Mouse (Mus musculus) C2C12 (cell line): ENCODE data around the gene Bahcc1. TPM values are rescaled to one million over a fixed set of nuclear protein-coding genes. Genes with fewer than 3 reads are reported as not detected.

ENCODE experiments used
- H3K27me3 ChIP-seq: one replicate; pipeline ENCODE4 v1.6.1; 2011; ENCODE audit not compliant: control insufficient read depth, insufficient read depth, insufficient read length
- H3K36me3 ChIP-seq: one replicate; pipeline ENCODE4 v1.6.1; 2011; ENCODE audit not compliant: control insufficient read depth, insufficient read depth
- H3K4me3 ChIP-seq: one replicate; pipeline ENCODE4 v1.5.1; 2011; ENCODE audit warnings: mild to moderate bottlenecking, control low read depth; ENCODE audit not compliant: poor library complexity, insufficient read depth, severe bottlenecking
- H3K79me2 ChIP-seq: one replicate; pipeline ENCODE4 v1.6.1; 2011; ENCODE audit not compliant: control insufficient read depth, insufficient read depth
- H3K79me3 ChIP-seq: one replicate; pipeline ENCODE4 v1.6.1; 2011; ENCODE audit warnings: low read depth, control low read depth
- H3ac ChIP-seq: one replicate; pipeline ENCODE3; 2011; ENCODE audit warnings: low read depth; ENCODE audit not compliant: control insufficient read depth, insufficient read length
- CEBPB ChIP-seq: IDR thresholded peaks from one replicate; pipeline ENCODE4 v1.6.1; 2011; ENCODE audit warnings: low read depth, mild to moderate bottlenecking, control low read depth, moderate library complexity
- CTCF ChIP-seq: IDR thresholded peaks from one replicate; pipeline ENCODE4 v1.5.1; 2011; ENCODE audit not compliant: control insufficient read depth, insufficient read depth, insufficient read length
- FOSL1 ChIP-seq: IDR thresholded peaks from one replicate; pipeline ENCODE4 v1.8.0; 2011; ENCODE audit warnings: mild to moderate bottlenecking, low read length; ENCODE audit not compliant: poor library complexity, insufficient read depth, severe bottlenecking
- MAX ChIP-seq: IDR thresholded peaks from one replicate; pipeline ENCODE4 v1.6.1; 2011; ENCODE audit warnings: mild to moderate bottlenecking, control low read depth
- MYOD1 ChIP-seq: IDR thresholded peaks from one replicate; pipeline ENCODE4 v1.6.1; 2011; ENCODE audit warnings: low read depth; ENCODE audit not compliant: control insufficient read depth, insufficient read length
- MYOG ChIP-seq: IDR thresholded peaks from one replicate; pipeline ENCODE4 v1.6.1; 2011; ENCODE audit not compliant: control insufficient read depth, insufficient read length; ENCODE audit errors: extremely low read depth
- USF1 ChIP-seq: IDR thresholded peaks from one replicate; pipeline ENCODE4 v1.6.1; 2011; ENCODE audit warnings: low read depth, mild to moderate bottlenecking, control low read depth, moderate library complexity
- microRNA-seq: library from miRNA; unstranded; fragments of <30 nt; microRNA quantifications from one replicate; pipeline ENCODE4, GENCODE M21; 2019; ENCODE audit warnings: borderline microRNAs expressed
- polyA plus RNA-seq: library from polyadenylated mRNA; unstranded; fragments of >200 nt; fragmentation: generic; extraction: Trizol; gene quantifications from one replicate; pipeline ENCODE4 v1.2.1, GENCODE M21; 2012; ENCODE audit warnings: missing spikeins

Gene Bahcc1
- polyA plus RNA-seq, 1 experiment, result 10.8 TPM

GRCm38 (mm10) chr11:120335431-120336021 is 102.8 kb downstream of the Bahcc1 start:
- Histone ChIP-seq H3K4me3 (no peak overlapping the region), H3K36me3 (no peaks in the 10 kb centered on the region), H3K27me3 (no peaks in the 10 kb centered on the region), H3K79me3 (no peaks in the 10 kb centered on the region), H3ac (no peak overlapping the region), H3K79me2 (no peaks in the 10 kb centered on the region)
- TF ChIP-seq MYOD1 (no peak), FOSL1 (no peak), MAX (no peak), USF1 (no peak), CEBPB (no peak), CTCF (no peak), MYOG (no peak)

DNA sequence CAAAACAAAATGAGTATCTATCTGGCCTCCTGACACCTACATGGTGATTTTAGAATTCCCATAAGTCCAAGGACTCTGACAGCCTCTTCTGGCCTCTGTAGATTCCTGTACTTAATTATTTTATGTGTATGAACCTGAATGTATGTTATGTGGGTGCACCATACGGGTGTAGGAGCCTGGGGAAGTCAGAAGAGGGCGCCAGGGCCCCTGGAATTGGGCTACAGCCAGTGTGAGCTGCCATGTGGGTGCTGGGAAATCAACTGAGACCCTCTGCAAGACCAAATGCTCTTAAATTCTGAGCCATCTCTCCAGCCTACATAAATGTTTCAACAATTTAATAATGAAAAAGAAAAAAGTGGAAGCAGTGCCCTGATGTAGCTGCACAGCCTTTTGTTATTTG is 104.7 kb downstream of the Bahcc1 start:
- Histone ChIP-seq H3K36me3 (no peaks in the 10 kb centered on the region), H3K4me3 (no peak overlapping the region), H3K79me2 (no peaks in the 10 kb centered on the region), H3ac (no peak overlapping the region), H3K27me3 (no peaks in the 10 kb centered on the region), H3K79me3 (no peaks in the 10 kb centered on the region)
- no peak for TF ChIP-seq MAX
- TF ChIP-seq MYOG, result no peak
- no peak for TF ChIP-seq FOSL1

DNA sequence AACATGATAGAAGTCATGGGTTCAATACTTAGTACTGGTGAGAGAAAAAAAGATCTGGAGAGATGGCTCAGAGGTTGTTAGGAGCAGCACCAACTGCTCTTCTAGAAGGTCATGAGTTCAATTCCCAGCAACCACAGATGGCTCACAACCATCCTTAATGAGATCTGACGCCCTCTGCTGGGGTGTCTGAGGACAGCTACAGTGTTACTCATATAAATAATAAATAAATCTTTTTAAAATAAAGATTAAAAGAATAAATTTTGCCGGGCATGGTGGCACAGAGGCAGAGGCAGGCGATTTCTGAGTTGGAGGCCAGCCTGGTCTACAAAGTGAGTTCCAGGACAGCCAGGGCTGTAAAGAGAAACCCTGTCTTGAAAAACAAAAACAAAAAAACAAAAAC is 106.0 kb downstream of the Bahcc1 start:
- Histone ChIP-seq H3K36me3 (no peaks in the 10 kb centered on the region), H3ac (no peak overlapping the region), H3K27me3 (no peaks in the 10 kb centered on the region), H3K4me3 (no peak overlapping the region), H3K79me2 (no peaks in the 10 kb centered on the region), H3K79me3 (no peaks in the 10 kb centered on the region)
- TF ChIP-seq FOSL1 (no peak), CTCF (no peak), CEBPB (no peak), MYOG (no peak), USF1 (no peak), MAX (no peak), MYOD1 (no peak)

DNA sequence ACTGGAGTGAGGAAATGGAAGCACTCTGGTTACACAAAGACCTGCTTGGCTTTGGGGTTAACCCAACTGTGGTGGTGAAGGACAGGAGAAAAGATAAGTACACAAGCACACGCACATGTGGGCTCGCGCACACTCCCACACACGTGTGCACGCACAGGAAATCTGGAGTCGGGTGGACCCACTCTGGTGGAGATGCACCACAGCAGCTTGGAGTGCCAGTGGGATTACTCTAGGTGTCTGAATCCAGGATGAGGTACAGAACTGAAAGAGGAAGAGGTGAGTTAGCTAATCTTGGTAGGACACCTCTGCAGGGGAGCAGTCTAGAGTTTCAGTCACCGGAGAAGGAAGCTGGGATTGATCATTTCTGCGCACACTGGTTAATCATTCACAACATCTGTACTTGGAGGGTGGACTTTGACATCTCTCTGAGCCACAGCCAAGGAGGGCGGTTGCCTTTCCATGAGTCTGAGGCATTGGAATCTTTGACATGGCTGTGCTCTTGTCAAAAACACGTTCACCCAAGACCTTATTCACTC is 107.3 kb downstream of the Bahcc1 start:
- H3K79me3 ChIP-seq, result peaks cover 2% of the 10 kb centered on the region
- H3K36me3 ChIP-seq, result peaks cover 2% of the 10 kb centered on the region
- H3K79me2 ChIP-seq, result peaks cover 2% of the 10 kb centered on the region
- no peaks in the 10 kb centered on the region for H3K27me3 ChIP-seq
- no peak for TF ChIP-seq FOSL1
- TF ChIP-seq MYOG, result no peak
- no peak for TF ChIP-seq CTCF
- TF ChIP-seq USF1, result no peak
- TF ChIP-seq MAX, result no peak
- no peak for TF ChIP-seq MYOD1
- no peak for TF ChIP-seq CEBPB
- no peak overlapping the region for H3ac ChIP-seq
- H3K4me3 ChIP-seq, result no peak overlapping the region

DNA sequence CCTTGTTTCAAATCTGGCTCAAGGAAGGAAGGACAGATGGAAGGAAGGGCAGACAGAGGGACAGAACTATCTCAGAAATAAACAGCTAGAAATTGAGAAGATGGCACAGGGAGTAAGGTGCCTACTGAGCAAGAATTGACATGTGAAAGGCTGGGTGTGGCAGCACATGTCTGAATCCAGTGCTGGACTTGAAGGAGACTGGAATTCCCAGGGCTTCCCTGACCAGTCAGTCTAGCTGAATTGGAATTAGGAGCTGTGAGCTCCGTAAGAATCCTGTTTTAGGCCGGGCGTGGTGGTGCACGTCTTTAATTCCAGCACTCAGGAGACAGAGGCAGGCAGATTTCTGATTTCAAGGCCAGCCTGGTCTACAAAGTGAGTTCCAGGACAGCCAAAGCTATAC is 108.9 kb downstream of the Bahcc1 start:
- Histone ChIP-seq H3K79me2 (peaks cover 14% of the 10 kb centered on the region), H3K27me3 (no peaks in the 10 kb centered on the region), H3ac (no peak overlapping the region), H3K36me3 (peaks cover 12% of the 10 kb centered on the region), H3K4me3 (no peak overlapping the region), H3K79me3 (peaks cover 11% of the 10 kb centered on the region)
- TF ChIP-seq FOSL1 (no peak), MAX (no peak), CEBPB (no peak), CTCF (no peak), USF1 (no peak), MYOG (no peak), MYOD1 (no peak)

Small RNA genes within 50 kb of the gene (microRNA-seq; reads per million reads assigned to microRNA genes)
- not detected for gene Gm47297

Other genes with a start within 250 kb of the Bahcc1 start
- gene Aatk, start 185.8 kb upstream of the Bahcc1 start, polyA plus RNA-seq, result not detected
- 11.6 TPM for gene Cep131, start 146.1 kb upstream of the Bahcc1 start, polyA plus RNA-seq
- gene Tepsin, start 134.2 kb upstream of the Bahcc1 start, polyA plus RNA-seq, result 10.0 TPM
- 59.0 TPM for gene Ndufaf8, start 134.0 kb upstream of the Bahcc1 start, polyA plus RNA-seq
- gene Slc38a10, start 81.6 kb upstream of the Bahcc1 start, polyA plus RNA-seq, result 71.6 TPM
- gene Actg1, start 115.6 kb downstream of the Bahcc1 start, polyA plus RNA-seq, result 7,516 TPM
- gene Fscn2, start 128.6 kb downstream of the Bahcc1 start, polyA plus RNA-seq, result 0.25 TPM
- gene Faap100, start 145.8 kb downstream of the Bahcc1 start, polyA plus RNA-seq, result 18.0 TPM
- gene Nploc4, start 204.8 kb downstream of the Bahcc1 start, polyA plus RNA-seq, result 61.8 TPM
- gene Tspan10, start 209.7 kb downstream of the Bahcc1 start, polyA plus RNA-seq, result 0.02 TPM
- gene Pde6g, start 220.6 kb downstream of the Bahcc1 start, polyA plus RNA-seq, result 0.13 TPM
- gene Oxld1, start 225.1 kb downstream of the Bahcc1 start, polyA plus RNA-seq, result 7.5 TPM
- gene Ccdc137, start 225.2 kb downstream of the Bahcc1 start, polyA plus RNA-seq, result 24.6 TPM
- gene Arl16, start 234.7 kb downstream of the Bahcc1 start, polyA plus RNA-seq, result 26.4 TPM